Mouse (Mus musculus) gastrocnemius, adult 8-10 months (tissue): ENCODE measurements around the gene Srd5a1. TPM values are rescaled to one million over a fixed set of nuclear protein-coding genes. Genes with fewer than 3 reads are reported as not detected.

Source experiments
- total RNA-seq, 4 experiments: library from RNA; stranded (reverse); gene quantifications; 2 replicates each; pipeline ENCODE4 v1.2.4; 2022

Gene Srd5a1
- total RNA-seq, 4 experiments from 2014 or later, result 0.24 to 0.53 TPM; not detected in 2

Other genes with a start within 250 kb of the Srd5a1 start
- 10 to 100 TPM; 41.3 to 58.5 (median 46.7) TPM for gene Nsun2, start 77.7 kb downstream of the Srd5a1 start, total RNA-seq
- 1 to 10 TPM; 4.6 to 6.0 (median 5.5) TPM for gene Tent4a, start 76.8 kb downstream of the Srd5a1 start, total RNA-seq
- under 1 TPM; 0.40 to 0.94 (median 0.55) TPM for gene Ube2ql1, start 128.4 kb upstream of the Srd5a1 start, total RNA-seq
- gene Med10, start 191.0 kb upstream of the Srd5a1 start, total RNA-seq, result 10 to 100 TPM in 2 of 4 experiments, 1 to 10 TPM in 2; 8.2 to 14.4 (median 11.4) TPM